Mouse (Mus musculus) lung, adult 18-20 months (tissue): Measurements from ENCODE around the gene Clcf1.
A peak's percentile ranks its signal among the peaks of the same experiment; 100 is the strongest.

ENCODE experiments used
- DNase-seq, 2 experiments: peaks; one replicate each; pipeline ENCODE4 v3.0.0; 2022; ENCODE audit warnings: mixed read lengths in 2 of 2

Clcf1 gene

GRCm38 (mm10) chr19:4193129-4193528 lies 20.9 kb upstream of the Clcf1 start:
- no peak for DNase-seq

- DNase-seq = no peak
Observed at GRCm38 (mm10) chr19:4194021-4194724, 19.9 kb upstream of the Clcf1 start.

GRCm38 (mm10) chr19:4194776-4195650 lies 19.0 kb upstream of the Clcf1 start:
- no peak for DNase-seq

GRCm38 (mm10) chr19:4196048-4196447 lies 18.0 kb upstream of the Clcf1 start:
- no peak for DNase-seq

- DNase-seq = no peak
Observed at GRCm38 (mm10) chr19:4196548-4196947, 17.5 kb upstream of the Clcf1 start.

GRCm38 (mm10) chr19:4197180-4197579 lies 16.9 kb upstream of the Clcf1 start:
- no peak for DNase-seq

- peak; percentile 98 to 99 for DNase-seq
Observed at GRCm38 (mm10) chr19:4201291-4201909, 12.6 kb upstream of the Clcf1 start, which contains the start of gene Rad9a. Gene Rad9a, minus strand, starts transcription at chr19:4201662.

GRCm38 (mm10) chr19:4202149-4202548 lies 11.9 kb upstream of the Clcf1 start:
- DNase-seq = no peak

GRCm38 (mm10) chr19:4203148-4203547 lies 10.9 kb upstream of the Clcf1 start:
- DNase-seq = no peak

GRCm38 (mm10) chr19:4203604-4204326 lies 10.3 kb upstream of the Clcf1 start:
- DNase-seq = no peak

- DNase-seq = no peak
Observed at GRCm38 (mm10) chr19:4204889-4205288, 9.1 kb upstream of the Clcf1 start.

- peak; percentile 76 to 83 for DNase-seq
Observed at GRCm38 (mm10) chr19:4206971-4207370, 7.1 kb upstream of the Clcf1 start.

GRCm38 (mm10) chr19:4208563-4208962 lies 5.5 kb upstream of the Clcf1 start:
- no peak for DNase-seq

GRCm38 (mm10) chr19:4211891-4212588 lies 2.0 kb upstream of the Clcf1 start:
- no peak for DNase-seq

GRCm38 (mm10) chr19:4213524-4213974 lies 489 bp upstream of the Clcf1 start:
- DNase-seq = peak in 1 of 2 experiments; percentile 52

- DNase-seq = peak; percentile 37 to 47
Observed at GRCm38 (mm10) chr19:4214771-4215450, 873 bp downstream of the Clcf1 start.

GRCm38 (mm10) chr19:4215451-4215840 lies 1.4 kb downstream of the Clcf1 start:
- DNase-seq = no peak

- DNase-seq = peak; percentile 36 to 46
Observed at GRCm38 (mm10) chr19:4216041-4216685, 2.1 kb downstream of the Clcf1 start.

GRCm38 (mm10) chr19:4217140-4217539 lies 3.1 kb downstream of the Clcf1 start:
- peak in 1 of 2 experiments; percentile 38 for DNase-seq

- no peak for DNase-seq
Observed at GRCm38 (mm10) chr19:4217855-4218254, 3.8 kb downstream of the Clcf1 start.

- no peak for DNase-seq
Observed at GRCm38 (mm10) chr19:4218293-4218692, 4.3 kb downstream of the Clcf1 start.
